Mouse (Mus musculus) cerebellum, adult 2 months (tissue): ENCODE results near the gene Sgpp1.

Experiments used
- CTCF ChIP-seq: fragments of 200-500 bp; IDR thresholded peaks from 2 replicates; pipeline ENCODE4 v1.5.1; 2011; ENCODE audit warnings: low read depth, mild to moderate bottlenecking, control low read depth, low read length, moderate library complexity, borderline replicate concordance; ENCODE audit not compliant: insufficient read depth
- POLR2A ChIP-seq: fragments of 200-500 bp; IDR thresholded peaks from 2 replicates; pipeline ENCODE4 v1.6.1; 2011; ENCODE audit warnings: low read length, control low read depth, borderline replicate concordance; ENCODE audit not compliant: insufficient read depth

DNA sequence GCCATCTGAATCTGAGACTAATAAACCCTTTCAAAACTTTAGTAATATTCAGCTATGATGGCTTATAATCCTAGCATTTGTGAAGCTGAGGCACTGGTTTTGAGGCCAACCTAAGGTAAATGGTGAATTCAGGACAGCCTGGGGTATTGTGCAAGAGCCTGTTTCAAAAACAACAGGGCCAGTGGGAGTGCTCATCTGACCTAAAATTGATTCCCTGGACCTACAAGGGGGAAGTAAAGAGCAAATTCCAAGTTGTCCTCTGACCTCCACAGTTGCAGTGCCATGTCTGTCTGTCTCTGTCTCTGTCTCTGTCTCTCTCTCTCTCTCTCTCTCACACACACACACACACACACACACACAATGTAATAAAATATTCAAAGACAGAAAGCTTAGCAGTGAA, 68.6 kb downstream of the Sgpp1 start:
- TF ChIP-seq CTCF (no peak), POLR2A (no peak)
